Mouse (Mus musculus) monocyte, adult 59 days (primary cell): ENCODE results near the gene Adh6a. TPM values are rescaled to one million over a fixed set of nuclear protein-coding genes. Genes with fewer than 3 reads are reported as not detected.

ENCODE experiments used
- total RNA-seq, 2 experiments: library from RNA; stranded (reverse); gene quantifications; one replicate each; pipeline ENCODE4 v1.2.4; 2023

Adh6a gene
- total RNA-seq = not detected

DNA sequence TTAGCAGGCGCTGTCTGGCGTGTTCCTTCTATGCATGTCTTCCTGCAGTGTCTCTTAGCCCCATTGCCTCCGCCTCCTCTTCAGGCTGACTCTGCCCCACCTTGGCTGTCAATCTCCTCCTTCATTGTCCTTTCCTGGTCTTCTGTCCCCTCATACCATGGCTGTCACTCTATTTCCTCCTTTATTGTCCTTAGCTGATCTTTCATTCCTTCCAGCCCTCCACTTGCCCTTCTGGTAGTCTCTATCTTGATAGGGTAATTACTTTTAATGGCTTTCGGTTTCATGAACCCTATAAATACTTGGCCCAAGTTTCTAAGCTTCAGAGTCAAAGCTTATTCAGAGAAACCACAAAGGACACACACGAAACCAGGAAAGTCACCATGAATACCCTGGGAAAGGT lies at the start of gene Adh6a:
Gene Adh6a (plus strand): TSS at position 322 of the 400 bp plus-strand sequence.

DNA sequence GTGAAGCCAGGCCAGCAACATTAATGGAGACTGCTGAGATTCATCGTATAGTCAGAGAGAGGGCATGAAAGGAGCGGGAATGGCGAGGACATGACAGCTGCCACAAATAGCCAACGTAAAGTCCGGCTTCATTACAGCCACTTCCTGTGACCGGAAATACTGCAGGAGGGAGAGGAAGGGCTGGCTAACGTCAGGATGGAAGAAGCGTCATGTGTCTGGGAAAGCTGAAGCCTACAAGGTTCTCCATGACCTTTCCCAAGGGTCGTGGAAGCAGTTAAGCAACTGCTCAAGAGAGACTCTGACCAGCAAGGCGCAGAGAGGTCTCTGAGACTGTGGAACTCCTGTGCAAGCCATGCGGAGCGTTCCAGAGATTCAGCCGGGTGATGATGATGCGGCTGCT lies 28.4 kb downstream of the Adh6a start, which contains the start of gene Adh6b:
Gene Adh6b (plus strand): TSS at position 305 of the 400 bp plus-strand sequence.

Other genes with a start within 250 kb of the Adh6a start
- not detected for gene 1110002E22Rik, start 248.2 kb upstream of the Adh6a start, total RNA-seq
- not detected for gene Gm5105, start 245.9 kb upstream of the Adh6a start, total RNA-seq
- gene Trmt10a, start 169.8 kb upstream of the Adh6a start, total RNA-seq = 1 to 10 TPM; 2.5 to 4.3 TPM
- 1 to 10 TPM in 1 of 2 experiments, under 1 TPM in 1; 0.85 to 1.1 TPM for gene Mttp, start 168.3 kb upstream of the Adh6a start, total RNA-seq
- gene 4930579F01Rik, start 119.5 kb upstream of the Adh6a start, total RNA-seq = not detected
- gene Adh7, start 95.5 kb upstream of the Adh6a start, total RNA-seq = not detected
- not detected for gene Adh1, start 52.3 kb upstream of the Adh6a start, total RNA-seq
- not detected for gene Adh6b, start 28.5 kb downstream of the Adh6a start, total RNA-seq
- gene Adh4, start 102.2 kb downstream of the Adh6a start, total RNA-seq = not detected
- 10 to 100 TPM; 43.9 to 47.6 TPM for gene Adh5, start 129.8 kb downstream of the Adh6a start, total RNA-seq
- gene Metap1, start 176.2 kb downstream of the Adh6a start, total RNA-seq = 10 to 100 TPM; 22.7 to 25.2 TPM
- gene Eif4e, start 212.9 kb downstream of the Adh6a start, total RNA-seq = 10 to 100 TPM; 57.7 to 61.9 TPM